Mouse (Mus musculus): Measurements from ENCODE around the gene Gm17428. TPM values are rescaled to one million over a fixed set of nuclear protein-coding genes. Genes with fewer than 3 reads are reported as not detected.
"Not testable (repeated sequence)": the region's sequence is repeated elsewhere in the genome, so short reads cannot be mapped to it uniquely, and the experiment has no call there.

The Gm17428 gene
- total RNA-seq, 2 experiments from 2014 or later = not detected

- no peak for DNase-seq
Measured at GRCm38 (mm10) chr14:54992196-54992595, 15.5 kb downstream of the Gm17428 start.

DNA sequence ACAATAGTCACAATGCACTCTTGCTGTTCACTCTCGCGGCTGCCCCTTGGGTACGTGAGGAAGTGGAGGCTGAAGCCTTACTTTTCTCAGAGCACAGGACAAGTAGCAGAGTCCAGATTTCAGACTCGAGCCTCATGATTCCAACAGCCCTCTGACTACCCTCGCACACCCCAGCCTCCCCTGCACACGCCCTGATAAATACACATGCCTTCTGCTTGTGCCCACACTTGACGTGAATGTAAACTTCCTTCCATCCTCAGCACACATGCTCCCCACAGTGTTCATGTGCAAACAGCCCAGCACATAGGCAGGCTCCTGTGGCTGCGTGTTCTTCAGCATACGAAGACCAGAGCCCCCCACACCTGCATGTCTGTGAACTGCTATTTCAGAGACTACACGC lies 16.9 kb downstream of the Gm17428 start:
- DNase-seq = no peak

- DNase-seq = no peak
Measured at GRCm38 (mm10) chr14:54994136-54994868, 17.6 kb downstream of the Gm17428 start, which contains the start of gene Myh7. Myh7 (minus strand) TSS chr14:54994626.

DNA sequence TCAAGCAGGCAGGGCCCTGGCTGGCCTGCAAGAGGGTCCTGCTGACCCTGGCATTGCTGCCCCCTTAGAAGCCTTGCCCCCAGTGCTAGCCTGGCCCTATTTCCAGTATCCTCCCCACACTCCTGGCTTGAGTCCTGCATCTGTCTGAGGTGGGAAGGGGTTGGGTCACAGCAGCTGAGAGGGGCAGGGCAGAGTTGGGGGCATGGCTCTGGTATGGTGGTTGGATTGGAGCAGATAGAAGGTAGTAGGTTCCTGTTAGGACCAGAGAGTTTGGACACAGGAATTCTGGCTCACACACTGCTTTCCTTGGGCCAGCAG lies 18.1 kb downstream of the Gm17428 start:
- DNase-seq = no peak

GRCm38 (mm10) chr14:54995457-54996138 lies 18.9 kb downstream of the Gm17428 start:
- DNase-seq = peak; percentile 54 to 58

GRCm38 (mm10) chr14:54996793-54997192 lies 20.1 kb downstream of the Gm17428 start:
- no peak for DNase-seq

DNA sequence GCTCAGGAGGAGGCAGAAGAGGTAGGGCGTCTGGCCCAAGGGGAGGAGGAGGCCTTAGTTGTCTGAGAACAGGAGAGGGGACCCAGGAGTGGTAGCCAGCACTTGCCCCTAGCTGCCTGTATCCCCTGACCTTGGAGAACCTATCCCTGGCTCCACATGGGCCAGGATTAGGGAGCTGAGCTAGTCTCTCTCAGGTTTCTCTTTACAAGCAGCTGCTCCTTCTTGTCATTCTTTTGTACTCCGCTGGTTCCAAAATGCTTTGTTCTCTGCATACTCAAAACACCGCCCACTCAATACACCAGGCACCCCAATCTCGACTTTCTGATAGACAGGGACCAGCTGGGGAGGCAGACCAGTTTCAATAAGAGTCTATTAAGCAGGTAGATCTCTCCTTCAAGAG lies 20.6 kb downstream of the Gm17428 start:
- DNase-seq = no peak

DNA sequence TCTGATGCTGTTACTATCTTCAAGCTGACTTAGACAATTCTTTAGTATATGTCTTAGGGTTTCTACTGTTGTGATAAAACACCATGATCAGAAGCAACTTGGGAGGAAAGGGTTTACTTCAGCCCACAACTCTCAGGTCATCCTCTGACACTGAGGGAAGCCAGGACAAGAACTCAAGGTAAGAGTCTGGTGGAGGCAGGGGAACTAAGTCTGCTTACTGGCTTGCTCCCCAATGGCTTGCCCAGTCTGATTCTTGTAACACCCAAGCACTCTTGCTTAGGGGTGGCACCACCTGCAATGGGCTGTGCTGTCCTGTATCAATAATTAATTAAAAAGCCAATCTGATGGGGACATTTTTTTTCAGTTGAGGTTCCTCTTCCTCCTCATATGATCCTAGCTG lies 21.9 kb downstream of the Gm17428 start:
- no peak for DNase-seq

GRCm38 (mm10) chr14:54999868-55000267 lies 23.1 kb downstream of the Gm17428 start:
- not testable (repeated sequence) for DNase-seq

DNA sequence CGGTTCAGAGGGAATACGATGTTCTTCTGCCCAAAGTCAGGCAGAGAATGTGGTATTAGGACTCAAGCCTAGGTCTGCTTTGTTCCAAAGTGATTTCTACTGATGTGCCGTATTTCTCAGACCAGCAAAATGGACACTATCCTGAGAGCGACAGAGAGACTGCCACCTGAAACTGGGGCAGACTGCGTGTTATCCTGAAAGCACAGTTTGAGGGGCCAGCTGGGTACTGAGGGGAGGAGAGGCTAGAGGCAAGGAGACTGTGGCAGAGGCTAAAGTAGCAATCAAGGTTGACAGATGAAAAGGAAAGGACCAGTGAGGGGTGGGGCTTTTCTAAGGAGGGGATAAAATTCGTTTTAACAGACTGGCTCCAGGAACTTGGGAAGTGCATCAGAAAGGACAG lies 24.1 kb downstream of the Gm17428 start:
- no peak for DNase-seq

DNA sequence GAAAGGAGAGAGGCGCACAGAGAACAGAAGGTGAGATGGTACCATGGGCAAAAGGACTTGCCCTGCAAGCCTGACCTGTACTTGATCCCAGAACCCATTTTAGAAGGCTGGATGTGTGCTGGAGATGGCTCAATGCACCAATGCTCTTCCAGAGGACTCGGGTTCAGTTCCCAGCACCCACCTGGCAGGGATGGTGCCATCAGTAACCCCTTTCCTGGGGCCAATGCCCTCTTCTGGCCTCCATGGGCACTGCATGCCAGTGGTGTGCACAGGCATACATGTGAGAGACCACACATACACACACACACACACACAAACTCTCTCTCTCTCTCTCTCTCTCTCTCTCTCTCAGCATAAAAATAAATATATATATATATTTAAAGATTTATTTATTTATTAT lies 24.7 kb downstream of the Gm17428 start:
- DNase-seq = no peak

DNA sequence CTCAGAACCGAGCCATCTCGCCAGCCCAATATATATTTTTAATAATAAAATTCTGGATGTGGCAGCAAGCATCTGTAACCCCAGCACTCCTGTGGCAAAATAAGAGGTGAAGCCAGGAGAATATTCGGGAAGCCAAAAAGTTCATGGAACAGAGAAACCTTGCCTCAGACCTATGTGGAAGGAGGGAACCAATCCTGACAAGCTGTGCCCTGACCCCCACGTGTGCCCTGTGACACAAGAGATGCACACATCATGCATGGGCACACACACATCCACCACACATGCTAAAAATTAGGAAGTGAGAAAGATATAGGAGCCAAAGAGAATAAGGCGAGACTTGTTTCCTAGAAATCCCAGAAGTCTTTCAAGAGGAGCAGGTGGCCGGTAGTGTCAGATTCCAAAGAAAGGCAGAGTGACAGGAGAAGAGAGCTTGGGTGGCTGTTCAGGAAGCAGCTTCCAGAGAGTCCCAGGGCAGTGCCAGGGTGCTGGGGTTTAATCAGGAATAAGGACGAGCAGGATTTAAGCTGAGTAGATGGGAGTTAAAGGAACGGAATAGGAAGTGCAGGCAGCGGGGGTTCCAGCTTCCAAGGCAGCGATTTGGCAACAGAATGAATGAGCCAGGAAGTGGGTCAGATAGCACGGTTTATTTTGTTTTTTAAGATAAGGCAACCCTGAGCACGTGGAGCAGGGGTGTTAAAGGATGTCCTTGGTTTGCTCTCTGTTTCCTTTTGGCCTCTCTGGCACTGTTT lies 25.4 kb downstream of the Gm17428 start:
- DNase-seq = no peak

DNA sequence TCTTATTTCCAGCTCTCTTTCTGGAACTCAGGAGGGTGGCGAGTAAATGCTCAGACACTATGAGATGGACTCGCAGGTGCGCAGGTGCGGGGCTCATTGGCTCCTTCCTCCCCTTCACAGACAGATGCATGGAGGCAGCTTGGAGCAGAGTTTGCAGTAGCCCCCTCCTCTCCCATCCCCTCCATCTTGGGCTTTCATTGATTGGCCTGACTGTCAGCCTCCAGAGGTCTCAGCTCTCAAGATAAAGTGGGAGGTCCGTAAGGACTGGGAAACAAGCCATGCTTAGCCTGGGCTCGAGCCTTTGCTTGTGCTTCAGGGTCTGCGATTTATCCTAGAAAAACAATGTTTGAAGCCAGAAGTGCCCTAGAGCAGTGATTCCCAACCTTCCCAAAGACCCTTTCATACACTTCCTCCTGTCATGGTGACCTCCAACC lies 26.0 kb downstream of the Gm17428 start:
- DNase-seq = no peak

DNA sequence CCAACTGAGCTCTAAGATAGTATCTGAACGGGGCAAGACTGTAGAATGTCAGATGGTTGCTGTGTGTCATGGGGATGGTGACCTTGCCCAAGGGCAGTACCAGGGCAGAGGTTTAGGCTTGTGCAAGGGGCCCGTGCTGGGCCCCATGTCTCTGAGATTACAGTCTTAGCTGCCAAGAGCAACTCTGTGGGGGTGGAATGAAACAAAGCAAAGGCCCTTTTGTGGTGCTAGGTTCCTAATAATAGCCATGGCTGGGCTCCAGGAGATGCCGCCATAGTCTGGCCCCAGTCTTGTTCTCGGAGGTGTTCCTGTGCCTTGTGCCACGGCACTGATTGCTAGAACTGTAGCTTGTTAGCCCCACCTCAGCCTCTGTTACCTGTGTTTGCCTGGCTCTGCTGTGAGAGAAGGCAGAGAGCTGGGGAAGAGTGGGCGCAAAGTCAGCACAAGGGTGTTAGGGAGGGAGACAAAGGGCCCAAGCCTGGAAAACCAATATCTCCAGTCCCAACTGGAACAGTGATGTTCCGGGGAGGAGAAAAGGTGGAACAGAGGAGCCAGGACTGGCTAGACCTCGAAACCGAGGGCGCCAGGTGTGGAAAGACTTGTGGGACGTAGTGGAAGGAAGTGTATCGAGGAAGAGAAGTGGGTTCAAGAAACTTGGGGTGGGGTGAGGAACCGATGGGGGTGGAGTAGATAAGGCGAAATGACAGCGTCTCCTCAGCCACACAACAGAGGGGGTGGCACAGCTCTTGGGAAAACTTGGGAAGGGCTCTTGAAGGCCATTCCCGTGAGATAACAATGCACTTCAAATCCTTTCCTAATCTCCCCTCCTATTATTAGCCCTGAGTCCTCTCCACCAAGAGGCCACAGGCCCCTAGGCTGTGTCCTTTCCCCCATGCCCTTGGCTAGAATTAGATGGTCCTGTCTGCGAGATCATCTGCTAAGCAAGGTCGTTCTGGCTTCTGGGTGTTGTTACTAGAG lies 27.4 kb downstream of the Gm17428 start:
- no peak for DNase-seq

DNA sequence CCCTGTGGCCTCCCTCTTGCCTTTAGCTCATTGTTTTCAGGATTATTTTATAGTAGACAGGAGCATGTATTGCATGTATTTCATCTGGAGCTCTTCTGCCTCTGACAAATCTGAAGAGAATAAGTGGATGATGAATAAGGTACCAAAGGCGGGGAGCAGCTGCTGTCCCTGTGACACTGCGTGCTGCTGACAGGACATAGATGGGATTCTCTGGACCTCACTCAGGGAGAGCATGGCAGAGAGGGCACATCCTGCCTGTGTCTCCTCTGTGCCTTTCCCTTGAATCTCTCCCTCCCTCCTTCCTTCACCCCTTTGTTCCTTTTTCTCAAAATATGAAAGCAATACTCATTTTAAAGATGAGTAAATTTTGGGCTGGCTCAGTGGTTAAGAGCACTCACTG lies 28.8 kb downstream of the Gm17428 start:
- no peak for DNase-seq

- DNase-seq = no peak
Measured at GRCm38 (mm10) chr14:55005967-55006366, 29.2 kb downstream of the Gm17428 start.

DNA sequence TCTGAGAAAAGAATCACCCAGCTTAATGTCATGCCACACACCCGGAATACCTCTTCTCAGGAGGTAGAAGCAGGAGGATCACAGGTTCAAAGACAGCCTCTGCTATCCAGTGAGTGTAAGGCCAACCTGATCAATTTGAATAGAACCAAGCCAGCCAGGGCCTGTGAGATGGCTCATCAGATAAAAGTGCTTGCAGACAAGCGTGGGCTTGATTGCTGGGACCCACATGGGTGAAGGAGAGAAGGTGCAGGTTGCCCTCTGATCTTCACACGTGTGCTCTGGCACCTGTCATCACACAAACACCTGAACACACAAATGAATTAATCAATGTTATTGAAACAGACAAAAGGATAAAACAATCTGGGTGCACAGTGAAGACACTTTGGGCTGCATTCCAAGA lies 29.8 kb downstream of the Gm17428 start:
- no peak for DNase-seq

GRCm38 (mm10) chr14:55007120-55007908 lies 30.6 kb downstream of the Gm17428 start:
- DNase-seq = no peak

- DNase-seq = no peak
Measured at GRCm38 (mm10) chr14:55008417-55008816, 31.7 kb downstream of the Gm17428 start.

GRCm38 (mm10) chr14:55011116-55011515 lies 34.4 kb downstream of the Gm17428 start:
- DNase-seq = no peak

- no peak for DNase-seq
Measured at GRCm38 (mm10) chr14:55014591-55014990, 37.9 kb downstream of the Gm17428 start.
